Mouse (Mus musculus) heart, postnatal 0 days (tissue): ENCODE data around the gene Osgepl1. TPM values are rescaled to one million over a fixed set of nuclear protein-coding genes. Genes with fewer than 3 reads are reported as not detected.
"Not testable (repeated sequence)": the region's sequence is repeated elsewhere in the genome, so short reads cannot be mapped to it uniquely, and the experiment has no call there.

ENCODE experiments used
- ATAC-seq: fragments of 200-750 bp; cut with Nextera tagmentation; 2 replicates; pipeline ENCODE4 v1.8.0; 2017; ENCODE audit warnings: low read depth, moderate number of reproducible peaks, moderate library complexity; ENCODE audit not compliant: insufficient read depth
- DNase-seq: peaks from one replicate; pipeline ENCODE4 v3.0.0-alpha.2; 2016; ENCODE audit warnings: low spot score
- H3K27ac ChIP-seq: fragments of 300-500 bp; sonication (generic); 2 replicates; pipeline ENCODE4 v1.5.1; 2014; ENCODE audit warnings: low read depth, mild to moderate bottlenecking
- H3K27me3 ChIP-seq: fragments of 300-500 bp; sonication (generic); 2 replicates; pipeline ENCODE4 v1.6.1; 2014; ENCODE audit warnings: low read length, mixed read lengths; ENCODE audit not compliant: control insufficient read depth, insufficient read depth
- H3K36me3 ChIP-seq: fragments of 300-500 bp; sonication (generic); replicated peaks from 2 replicates; pipeline ENCODE4 v1.6.1; 2014; ENCODE audit warnings: low read length, mixed read lengths; ENCODE audit not compliant: control insufficient read depth, insufficient read depth
- H3K4me1 ChIP-seq: fragments of 300-500 bp; sonication (generic); 2 replicates; pipeline ENCODE4 v1.6.1; 2014; ENCODE audit warnings: antibody characterized with exemption; ENCODE audit not compliant: control insufficient read depth, insufficient read depth
- H3K4me2 ChIP-seq: fragments of 300-500 bp; sonication (generic); 2 replicates; pipeline ENCODE4 v1.6.1; 2014; ENCODE audit warnings: low read depth, mild to moderate bottlenecking, low read length, moderate library complexity
- H3K4me3 ChIP-seq: fragments of 300-500 bp; sonication (generic); 2 replicates; pipeline ENCODE4 v1.5.1; 2014; ENCODE audit warnings: low read depth, low read length
- H3K9ac ChIP-seq: fragments of 300-500 bp; sonication (generic); replicated peaks from 2 replicates; pipeline ENCODE4 v1.6.1; 2014; ENCODE audit warnings: low read depth, low read length, mixed read lengths
- H3K9me3 ChIP-seq: fragments of 300-500 bp; sonication (generic); replicated peaks from 2 replicates; pipeline ENCODE4 v1.6.1; 2016; ENCODE audit warnings: low read length; ENCODE audit not compliant: control insufficient read depth
- CTCF ChIP-seq: IDR thresholded peaks from 2 replicates; pipeline ENCODE4 v1.5.1; 2016; ENCODE audit warnings: antibody characterized with exemption, control low read depth, low read depth
- EP300 ChIP-seq: IDR thresholded peaks from 2 replicates; pipeline ENCODE4 v1.6.1; 2016; ENCODE audit warnings: antibody characterized with exemption, low read depth
- WGBS: fragments of 180-500 bp; shearing (Covaris S2); extraction: QIAGEN DNeasy Blood & Tissue Kit; methylation state at CpG from one replicate; pipeline ENCODE4 v1.1.7; 2014; 5-methylcytosine and 5-hydroxymethylcytosine counted together
- polyA plus RNA-seq: library from polyadenylated mRNA; unstranded; fragments of >200 nt; fragmentation: Nextera tagmentation; extraction: Ambion mirVana; gene quantifications from 2 replicates; pipeline ENCODE4 v1.2.1, GENCODE M21; 2015
- total RNA-seq: library from RNA; depleted of rRNA; stranded (reverse); fragments of >200 nt; gene quantifications from 2 replicates; pipeline ENCODE4 v1.2.3, GENCODE M21; 2014; ENCODE audit warnings: low replicate concordance

Gene Osgepl1
- total and polyA plus RNA-seq, 2 experiments from 2014 or later: 21.3 to 51.8 TPM

GRCm38 (mm10) chr1:53324827-53325494 lies 11.5 kb downstream of the Osgepl1 start:
- Histone ChIP-seq H3K9me3 (no peaks in the 10 kb centered on the region), H3K27me3 (no peaks in the 10 kb centered on the region), H3K9ac (no peak overlapping the region), H3K4me3 (no peak overlapping the region), H3K27ac (no peak overlapping the region), H3K4me1 (no peaks in the 10 kb centered on the region), H3K4me2 (no peak overlapping the region), H3K36me3 (peaks cover 13% of the 10 kb centered on the region)
- no peak for DNase-seq
- no peak for ATAC-seq
- TF ChIP-seq CTCF (no peak), EP300 (no peak)
- WGBS: 70% methylated on average over 5 of the region's 5 CpGs

GRCm38 (mm10) chr1:53333527-53333926 lies 20.1 kb downstream of the Osgepl1 start:
- H3K27me3 ChIP-seq, DNase-seq, H3K9ac ChIP-seq, ATAC-seq, H3K4me1 ChIP-seq, H3K4me3 ChIP-seq, H3K4me2 ChIP-seq, H3K9me3 ChIP-seq, H3K27ac ChIP-seq, H3K36me3 ChIP-seq: not testable (repeated sequence)
- WGBS: 36% methylated on average over 5 of the region's 5 CpGs

- TF ChIP-seq EP300 (no peak), CTCF (no peak)
Measured at GRCm38 (mm10) chr1:53335465-53335864, 22.0 kb downstream of the Osgepl1 start.

GRCm38 (mm10) chr1:53337403-53337802 lies 24.0 kb downstream of the Osgepl1 start:
- not testable (repeated sequence) for H3K4me2 ChIP-seq, H3K9me3 ChIP-seq, H3K27me3 ChIP-seq, H3K4me1 ChIP-seq, ATAC-seq, H3K4me3 ChIP-seq, H3K27ac ChIP-seq, DNase-seq, H3K9ac ChIP-seq
- WGBS: 55% methylated on average over 2 of the region's 2 CpGs
- H3K36me3 ChIP-seq: peaks cover 10% of the 10 kb centered on the region; the same call in 1 of the 2 replicates

More at GRCm38 (mm10) chr1:53335465-53335864, 22.0 kb downstream of the Osgepl1 start:
- Histone ChIP-seq H3K9ac (no peak overlapping the region), H3K27ac (no peak overlapping the region), H3K4me1 (no peaks in the 10 kb centered on the region), H3K4me2 (no peak overlapping the region), H3K9me3 (no peaks in the 10 kb centered on the region), H3K4me3 (no peak overlapping the region), H3K27me3 (no peaks in the 10 kb centered on the region), H3K36me3 (no peaks in the 10 kb centered on the region)
- ATAC-seq (no peak), DNase-seq (no peak)

- Histone ChIP-seq H3K9me3 (no peaks in the 10 kb centered on the region; the same call in 1 of the 2 replicates), H3K4me1 (no peaks in the 10 kb centered on the region), H3K36me3 (peaks cover 34% of the 10 kb centered on the region), H3K4me2 (no peak overlapping the region), H3K4me3 (no peak overlapping the region), H3K9ac (no peak overlapping the region), H3K27ac (no peak overlapping the region), H3K27me3 (no peaks in the 10 kb centered on the region)
- ATAC-seq: no peak
- TF ChIP-seq CTCF (no peak), EP300 (no peak)
- DNase-seq: no peak
- 92% methylated on average over 2 of the region's 2 CpGs for WGBS
Measured at GRCm38 (mm10) chr1:53341071-53341470, 27.6 kb downstream of the Osgepl1 start.
